Mouse (Mus musculus) cortical plate, adult 2 months (tissue): ENCODE measurements around the gene Stk26. TPM values are rescaled to one million over a fixed set of nuclear protein-coding genes. Genes with fewer than 3 reads are reported as not detected.
A peak's percentile ranks its signal among the peaks of the same experiment; 100 is the strongest.

Experiments used
- H3K27ac ChIP-seq: fragments of 200-500 bp; 2 replicates; pipeline ENCODE4 v1.5.1; 2012; ENCODE audit warnings: low read length, control low read depth, inconsistent platforms; ENCODE audit not compliant: insufficient read depth
- H3K4me1 ChIP-seq: fragments of 200-500 bp; 2 replicates; pipeline ENCODE4 v1.6.1; 2011; ENCODE audit warnings: low read length; ENCODE audit not compliant: control insufficient read depth, insufficient read depth
- H3K4me3 ChIP-seq: fragments of 200-500 bp; 2 replicates; pipeline ENCODE4 v1.5.1; 2011; ENCODE audit warnings: mild to moderate bottlenecking, low read length, control low read depth; ENCODE audit not compliant: insufficient read depth
- CTCF ChIP-seq: fragments of 200-500 bp; IDR thresholded peaks from 2 replicates; pipeline ENCODE4 v1.5.1; 2011; ENCODE audit warnings: mild to moderate bottlenecking, control low read depth, low read length; ENCODE audit not compliant: insufficient read depth; ENCODE audit errors: extremely low read depth
- POLR2A ChIP-seq: fragments of 200-500 bp; IDR thresholded peaks from 2 replicates; pipeline ENCODE4 v1.6.1; 2011; ENCODE audit warnings: mild to moderate bottlenecking, low read length, control low read depth; ENCODE audit not compliant: insufficient read depth; ENCODE audit errors: extremely low read depth
- polyA plus RNA-seq: library from polyadenylated mRNA; depleted of rRNA; stranded (reverse); fragments of >200 nt; gene quantifications from 2 replicates; pipeline ENCODE4 v1.2.3, GENCODE M21; 2012

Gene Stk26
- polyA plus RNA-seq, 1 experiment = 5.7 TPM

GRCm38 (mm10) chrX:50842046-50842445 lies 1.2 kb downstream of the Stk26 start:
- Histone ChIP-seq H3K4me1 (no peaks in the 10 kb centered on the region), H3K27ac (no peak overlapping the region), H3K4me3 (peak overlapping the region; percentile 65)
- no peak for TF ChIP-seq CTCF
- no peak for TF ChIP-seq POLR2A

GRCm38 (mm10) chrX:50850428-50851184 lies 9.8 kb downstream of the Stk26 start:
- no peak for TF ChIP-seq CTCF
- TF ChIP-seq POLR2A = no peak
- Histone ChIP-seq H3K4me3 (no peak overlapping the region), H3K27ac (no peak overlapping the region), H3K4me1 (no peaks in the 10 kb centered on the region)

GRCm38 (mm10) chrX:50863771-50864170 lies 22.9 kb downstream of the Stk26 start:
- H3K27ac ChIP-seq = no peak overlapping the region
- no peak for TF ChIP-seq CTCF
- no peak for TF ChIP-seq POLR2A

DNA sequence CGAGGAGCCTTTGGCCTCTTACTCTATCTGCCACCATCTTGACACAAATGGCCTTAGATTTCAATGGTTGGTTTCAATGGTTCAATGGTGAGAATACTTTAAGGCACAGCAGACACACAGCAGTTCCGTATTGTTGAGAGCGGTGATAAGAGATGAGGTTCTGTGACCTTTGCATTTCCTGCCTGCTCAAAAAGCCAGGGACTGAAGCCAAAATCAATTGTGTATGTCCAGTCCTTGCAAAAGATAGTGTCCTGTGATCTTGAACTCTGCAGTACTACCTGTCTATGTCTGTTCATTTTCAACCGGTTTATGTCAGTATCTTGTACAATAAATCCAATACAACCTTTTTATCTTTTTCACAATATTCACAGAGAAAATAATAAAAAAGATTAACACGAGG lies 23.9 kb downstream of the Stk26 start:
- no peaks in the 10 kb centered on the region for H3K4me1 ChIP-seq
- H3K27ac ChIP-seq = no peak overlapping the region
- H3K4me3 ChIP-seq = no peak overlapping the region
- TF ChIP-seq CTCF = no peak
- no peak for TF ChIP-seq POLR2A

More at GRCm38 (mm10) chrX:50863771-50864170, 22.9 kb downstream of the Stk26 start:
- no peaks in the 10 kb centered on the region for H3K4me1 ChIP-seq
- H3K4me3 ChIP-seq = no peak overlapping the region

- no peak for TF ChIP-seq CTCF
- no peak for TF ChIP-seq POLR2A
Observed at GRCm38 (mm10) chrX:50874246-50875002, 33.6 kb downstream of the Stk26 start.

DNA sequence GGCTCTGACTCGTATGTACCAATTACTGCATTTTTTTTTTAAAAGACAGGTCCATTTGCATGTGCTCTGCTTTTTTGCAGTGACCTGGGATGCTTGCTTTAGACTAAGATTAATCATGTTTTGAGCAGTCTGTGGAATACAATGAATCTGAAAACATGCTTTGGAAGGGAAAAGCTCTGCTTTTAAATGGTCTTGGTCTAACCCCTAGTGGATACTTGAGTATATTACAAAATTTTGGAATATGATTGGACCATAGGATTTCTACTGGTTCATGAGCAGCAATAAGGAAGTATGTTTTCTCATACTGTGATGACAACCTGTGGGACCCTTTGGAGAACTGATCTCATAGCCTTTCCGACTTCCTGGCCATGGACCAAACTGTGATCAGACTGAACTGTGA lies 47.2 kb downstream of the Stk26 start:
- no peak overlapping the region for H3K27ac ChIP-seq
- H3K4me1 ChIP-seq = no peaks in the 10 kb centered on the region
- TF ChIP-seq CTCF = no peak
- TF ChIP-seq POLR2A = no peak
- H3K4me3 ChIP-seq = no peak overlapping the region

More at GRCm38 (mm10) chrX:50874246-50875002, 33.6 kb downstream of the Stk26 start:
- Histone ChIP-seq H3K4me3 (no peak overlapping the region), H3K27ac (no peak overlapping the region), H3K4me1 (no peaks in the 10 kb centered on the region)

- H3K4me3 ChIP-seq = no peak overlapping the region
- H3K4me1 ChIP-seq = no peaks in the 10 kb centered on the region
- no peak overlapping the region for H3K27ac ChIP-seq
- TF ChIP-seq CTCF = no peak
- no peak for TF ChIP-seq POLR2A
Observed at GRCm38 (mm10) chrX:50903497-50903896, 62.6 kb downstream of the Stk26 start.

DNA sequence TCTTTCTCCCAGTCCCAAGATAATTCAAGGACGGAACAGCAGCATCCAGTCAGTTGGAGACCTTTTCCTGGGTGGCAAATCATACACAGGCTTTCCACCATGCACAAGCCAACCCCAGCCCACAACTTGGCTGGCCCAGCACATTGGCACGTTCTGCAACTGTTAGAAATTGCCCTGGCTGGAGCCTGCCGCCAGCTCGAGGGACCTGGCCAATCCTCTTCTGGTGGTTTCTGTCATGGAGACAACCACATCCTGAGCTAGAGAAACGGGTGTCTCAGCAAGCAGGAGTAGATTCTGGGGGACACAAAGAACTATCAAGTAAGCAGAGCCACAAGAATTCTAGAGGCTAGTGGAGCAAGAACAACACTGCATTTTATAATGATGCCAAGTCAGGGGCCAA lies 69.1 kb downstream of the Stk26 start:
- H3K27ac ChIP-seq = no peak overlapping the region
- TF ChIP-seq POLR2A = no peak
- no peak for TF ChIP-seq CTCF
- H3K4me3 ChIP-seq = no peak overlapping the region
- no peaks in the 10 kb centered on the region for H3K4me1 ChIP-seq

- no peak for TF ChIP-seq POLR2A
- TF ChIP-seq CTCF = no peak
Observed at GRCm38 (mm10) chrX:50917389-50917788, 76.5 kb downstream of the Stk26 start.

GRCm38 (mm10) chrX:50918754-50919153 lies 77.9 kb downstream of the Stk26 start:
- TF ChIP-seq POLR2A (no peak), CTCF (no peak)
- H3K27ac ChIP-seq = no peak overlapping the region
- H3K4me1 ChIP-seq = no peaks in the 10 kb centered on the region
- H3K4me3 ChIP-seq = no peak overlapping the region

More at GRCm38 (mm10) chrX:50917389-50917788, 76.5 kb downstream of the Stk26 start:
- no peak overlapping the region for H3K4me3 ChIP-seq
- H3K27ac ChIP-seq = no peak overlapping the region
- no peaks in the 10 kb centered on the region for H3K4me1 ChIP-seq
